Mouse (Mus musculus) heart, adult 2 months (tissue): ENCODE measurements at regions not wholly inside any gene's neighbourhood (a gene's known extent, or its start where the extent isn't known, plus 50 kb on each side); places are given as distances from the start of the nearest gene placed in this dataset.

Experiments
- DNase-seq, 2 experiments: peaks; one replicate each; pipeline ENCODE4 v3.0.0; 2021
- H3K27ac ChIP-seq: fragments of 200-600 bp; 2 replicates; pipeline ENCODE4 v1.8.1; 2022
- H3K27me3 ChIP-seq: fragments of 200-500 bp; 2 replicates; pipeline ENCODE4 v1.6.1; 2012; ENCODE audit warnings: mild to moderate bottlenecking, low read length, inconsistent platforms, mixed read lengths; ENCODE audit not compliant: control insufficient read depth, insufficient read depth
- H3K36me3 ChIP-seq: fragments of 200-500 bp; 2 replicates; pipeline ENCODE4 v1.6.1; 2012; ENCODE audit warnings: low read length, inconsistent platforms; ENCODE audit not compliant: control insufficient read depth, insufficient read depth
- H3K4me1 ChIP-seq: fragments of 200-500 bp; 2 replicates; pipeline ENCODE4 v1.6.1; 2011; ENCODE audit warnings: low read length; ENCODE audit not compliant: control insufficient read depth, insufficient read depth
- H3K4me3 ChIP-seq: fragments of 200-600 bp; 2 replicates; pipeline ENCODE4 v1.8.1; 2022
- H3K79me2 ChIP-seq: fragments of 200-500 bp; replicated peaks from 2 replicates; pipeline ENCODE4 v1.6.1; 2012; ENCODE audit warnings: mild to moderate bottlenecking, inconsistent platforms, low read length, moderate library complexity, mixed read lengths; ENCODE audit not compliant: control insufficient read depth, insufficient read depth
- H3K9ac ChIP-seq: fragments of 200-500 bp; 2 replicates; pipeline ENCODE4 v1.6.1; 2012; ENCODE audit warnings: low read depth, mild to moderate bottlenecking, control low read depth, inconsistent platforms, low read length, mixed read lengths
- CTCF ChIP-seq: fragments of 200-600 bp; IDR thresholded peaks from 2 replicates; pipeline ENCODE4 v1.8.1; 2022; ENCODE audit warnings: antibody characterized with exemption, mild to moderate bottlenecking, moderate library complexity
- EP300 ChIP-seq: fragments of 200-500 bp; IDR thresholded peaks from 2 replicates; pipeline ENCODE4 v1.6.1; 2011; ENCODE audit warnings: low read depth, low read length, control low read depth; ENCODE audit not compliant: insufficient read depth
- POLR2A ChIP-seq: fragments of 200-500 bp; IDR thresholded peaks from 2 replicates; pipeline ENCODE4 v1.6.1; 2011; ENCODE audit warnings: mild to moderate bottlenecking, low read depth, low read length, control low read depth; ENCODE audit not compliant: insufficient read depth
- WGBS: fragments of 180-500 bp; shearing (Covaris S2); methylation state at CpG from one replicate; pipeline ENCODE4 v1.1.7; 2018; 5-methylcytosine and 5-hydroxymethylcytosine counted together
- intact Hi-C: fragments of 180-260 bp; cut with DNase I; formaldehyde crosslinking; loops from one replicate; pipeline ENCODE4 v1.15.1; 2025

DNA sequence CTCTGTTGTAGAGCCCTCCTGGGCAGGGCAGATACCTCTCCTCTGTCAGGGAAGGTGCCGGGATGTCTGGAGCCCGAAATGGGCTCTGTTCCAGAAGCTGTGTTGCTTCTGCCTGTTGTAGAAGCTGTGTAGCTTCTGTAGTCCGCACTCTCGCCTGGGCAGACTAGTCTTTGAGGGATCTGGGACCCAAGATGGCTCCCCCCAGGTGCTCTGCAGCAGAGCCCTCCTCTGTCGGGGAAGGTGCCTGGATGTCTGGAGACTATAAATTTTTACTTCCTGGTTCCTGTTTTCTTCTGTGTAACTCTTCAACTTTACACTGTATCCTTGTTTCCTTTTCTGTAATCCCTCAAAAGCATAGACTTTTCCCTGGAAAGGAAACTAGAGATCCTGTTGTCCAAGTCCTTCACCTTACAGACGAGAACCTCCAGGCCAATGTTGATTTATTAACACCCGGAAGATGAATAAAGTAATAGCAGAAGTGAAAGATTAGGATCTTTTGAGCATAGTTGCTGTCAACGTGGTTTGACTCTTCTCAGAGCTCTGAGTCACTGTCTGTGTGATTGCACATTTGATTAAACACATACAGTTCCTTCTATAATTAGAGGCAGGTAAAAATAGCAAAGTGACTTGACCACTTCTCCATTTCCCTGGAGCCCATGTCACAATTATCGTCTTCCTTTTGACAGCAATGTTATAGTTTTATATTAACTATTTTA is 202.2 kb upstream of the Ptger4 start:
- H3K27ac ChIP-seq: no peak overlapping the region; the same call in 1 of the 2 replicates
- peaks cover 1% of the 10 kb centered on the region; the same call in 1 of the 2 replicates for H3K4me1 ChIP-seq
- WGBS: 58% methylated on average over 9 of the region's 9 CpGs
- no peak overlapping the region for H3K9ac ChIP-seq
- DNase-seq: peak in 1 of 2 experiments; percentile 17
- no peak overlapping the region for H3K4me3 ChIP-seq
- TF ChIP-seq CTCF (no peak), EP300 (no peak), POLR2A (no peak)
- intact Hi-C loops: no loop called here
- no peaks in the 10 kb centered on the region for H3K79me2 ChIP-seq
- H3K36me3 ChIP-seq: no peaks in the 10 kb centered on the region
- no peaks in the 10 kb centered on the region for H3K27me3 ChIP-seq

DNA sequence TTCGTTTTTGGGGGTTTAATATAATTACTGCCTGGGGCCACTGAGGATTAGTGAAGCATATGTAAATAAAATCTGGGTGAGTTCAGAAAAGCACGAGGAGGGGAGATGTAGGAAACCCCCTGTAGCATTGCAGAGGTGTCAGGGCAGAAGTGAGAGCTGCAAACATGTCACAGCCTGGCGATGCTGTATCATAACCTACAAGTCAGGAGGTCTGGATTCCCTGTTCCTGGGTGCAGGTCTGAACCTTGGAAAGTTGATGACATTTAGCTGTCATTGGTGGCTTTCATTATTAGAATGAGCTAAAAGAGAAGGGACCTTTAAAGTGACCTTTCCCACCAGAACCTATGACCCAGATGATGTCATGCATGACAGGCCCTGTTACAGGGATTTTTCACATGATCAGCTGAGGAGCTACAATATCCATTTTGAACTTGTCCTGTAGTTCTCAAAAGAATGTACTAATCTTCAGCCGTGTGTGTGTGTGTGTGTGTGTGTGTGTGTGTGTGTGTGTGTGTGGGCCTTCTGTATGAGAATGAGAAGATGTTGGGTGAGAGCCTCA is 202.8 kb upstream of the Ptger4 start:
- Histone ChIP-seq H3K27me3 (no peaks in the 10 kb centered on the region), H3K27ac (no peak overlapping the region; the same call in 1 of the 2 replicates), H3K4me1 (peaks cover 1% of the 10 kb centered on the region; the same call in 1 of the 2 replicates), H3K36me3 (no peaks in the 10 kb centered on the region), H3K79me2 (no peaks in the 10 kb centered on the region), H3K9ac (no peak overlapping the region), H3K4me3 (no peak overlapping the region)
- intact Hi-C loops: no loop called here
- DNase-seq: no peak
- no peak for TF ChIP-seq POLR2A
- TF ChIP-seq EP300: no peak
- TF ChIP-seq CTCF: no peak
- WGBS: 47% methylated on average over 4 of the region's 4 CpGs

- no peak for DNase-seq
- Histone ChIP-seq H3K4me1 (peaks cover 1% of the 10 kb centered on the region; the same call in 1 of the 2 replicates), H3K36me3 (no peaks in the 10 kb centered on the region), H3K4me3 (no peak overlapping the region), H3K9ac (no peak overlapping the region), H3K27me3 (no peaks in the 10 kb centered on the region), H3K27ac (no peak overlapping the region), H3K79me2 (no peaks in the 10 kb centered on the region)
- WGBS: 70% methylated on average over 2 of the region's 2 CpGs
- TF ChIP-seq POLR2A (no peak), EP300 (no peak), CTCF (no peak)
- intact Hi-C loops: no loop called here
Observed at GRCm38 (mm10) chr15:5447707-5448496, 203.9 kb upstream of the Ptger4 start.

GRCm38 (mm10) chr15:5459083-5459482 is 215.1 kb upstream of the Ptger4 start:
- intact Hi-C loops: no loop called here

GRCm38 (mm10) chr15:5459580-5459979 is 215.6 kb upstream of the Ptger4 start:
- Histone ChIP-seq H3K27me3 (no peaks in the 10 kb centered on the region), H3K9ac (no peak overlapping the region), H3K36me3 (no peaks in the 10 kb centered on the region), H3K4me3 (no peak overlapping the region), H3K79me2 (no peaks in the 10 kb centered on the region), H3K27ac (no peak overlapping the region), H3K4me1 (no peaks in the 10 kb centered on the region)
- no peak for TF ChIP-seq CTCF
- no peak for TF ChIP-seq POLR2A
- no peak for TF ChIP-seq EP300
- intact Hi-C loops: no loop called here
- DNase-seq: no peak
- 78% methylated on average over 4 of the region's 4 CpGs for WGBS

More at GRCm38 (mm10) chr15:5459083-5459482, 215.1 kb upstream of the Ptger4 start:
- Histone ChIP-seq H3K9ac (no peak overlapping the region), H3K27ac (no peak overlapping the region), H3K4me3 (no peak overlapping the region), H3K36me3 (no peaks in the 10 kb centered on the region), H3K4me1 (no peaks in the 10 kb centered on the region), H3K79me2 (no peaks in the 10 kb centered on the region), H3K27me3 (no peaks in the 10 kb centered on the region)
- no peak for TF ChIP-seq CTCF
- TF ChIP-seq EP300: no peak
- WGBS: 71% methylated on average over 3 of the region's 3 CpGs
- DNase-seq: no peak

DNA sequence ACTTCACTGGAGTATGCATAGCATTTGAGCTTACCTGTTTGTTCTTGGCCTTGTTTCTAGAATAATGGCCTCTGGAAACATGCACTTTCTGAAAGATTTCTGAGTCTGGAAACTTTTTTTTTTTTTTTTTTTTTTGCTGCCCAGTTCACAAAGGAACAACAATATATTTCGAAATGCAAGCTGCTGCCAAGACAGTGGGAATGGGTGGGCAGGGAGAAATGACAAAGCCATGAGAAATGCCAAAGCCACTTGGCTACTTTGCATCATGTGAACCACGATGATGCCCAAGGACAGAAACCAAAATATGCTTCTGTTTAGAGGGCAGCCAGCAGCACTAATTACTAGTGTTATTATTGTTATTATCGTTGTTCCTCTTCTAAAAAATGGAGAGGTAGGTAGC is 218.7 kb upstream of the Ptger4 start:
- intact Hi-C loops: no loop called here
- no peak overlapping the region for H3K4me3 ChIP-seq
- WGBS: 74% methylated on average over 3 of the region's 3 CpGs

More for the DNA sequence above, 218.7 kb upstream of the Ptger4 start:
- no peaks in the 10 kb centered on the region for H3K27me3 ChIP-seq
- DNase-seq: no peak
- no peaks in the 10 kb centered on the region for H3K36me3 ChIP-seq
- H3K9ac ChIP-seq: no peak overlapping the region
- H3K79me2 ChIP-seq: no peaks in the 10 kb centered on the region
- no peaks in the 10 kb centered on the region for H3K4me1 ChIP-seq
- TF ChIP-seq CTCF: no peak
- no peak for TF ChIP-seq EP300
- TF ChIP-seq POLR2A: no peak
- no peak overlapping the region for H3K27ac ChIP-seq
